Mouse (Mus musculus) embryonic facial prominence, embryonic 12.5 days (tissue): ENCODE data around the gene Tspan32. TPM values are rescaled to one million over a fixed set of nuclear protein-coding genes. Genes with fewer than 3 reads are reported as not detected.

ENCODE experiments used
- ATAC-seq: fragments of 200-750 bp; cut with Nextera tagmentation; 2 replicates; pipeline ENCODE4 v1.8.0; 2017; ENCODE audit not compliant: insufficient number of reproducible peaks, insufficient read depth, low FRiP score, low TSS enrichment
- H3K27ac ChIP-seq: fragments of 300-500 bp; sonication (generic); 2 replicates; pipeline ENCODE4 v1.5.1; 2016; ENCODE audit warnings: mild to moderate bottlenecking
- H3K27me3 ChIP-seq: fragments of 300-500 bp; sonication (generic); 2 replicates; pipeline ENCODE4 v1.6.1; 2016; ENCODE audit warnings: mild to moderate bottlenecking, moderate library complexity
- H3K36me3 ChIP-seq: fragments of 300-500 bp; sonication (generic); 2 replicates; pipeline ENCODE4 v1.6.1; 2016; ENCODE audit warnings: mild to moderate bottlenecking
- H3K4me1 ChIP-seq: fragments of 300-500 bp; sonication (generic); 2 replicates; pipeline ENCODE4 v1.6.1; 2016
- H3K4me2 ChIP-seq: fragments of 300-500 bp; sonication (generic); replicated peaks from 2 replicates; pipeline ENCODE4 v1.6.1; 2016; ENCODE audit warnings: mild to moderate bottlenecking, moderate library complexity
- H3K4me3 ChIP-seq: fragments of 300-500 bp; sonication (generic); 2 replicates; pipeline ENCODE4 v1.5.1; 2016; ENCODE audit warnings: mild to moderate bottlenecking
- H3K9ac ChIP-seq: fragments of 300-500 bp; sonication (generic); 2 replicates; pipeline ENCODE4 v1.6.1; 2016; ENCODE audit warnings: mild to moderate bottlenecking, moderate library complexity
- H3K9me3 ChIP-seq: fragments of 300-500 bp; sonication (generic); 2 replicates; pipeline ENCODE4 v1.6.1; 2016; ENCODE audit warnings: mild to moderate bottlenecking, moderate library complexity
- WGBS: fragments of 180-500 bp; shearing (Covaris S2); methylation state at CpG from one replicate; pipeline ENCODE4 v1.1.7; 2016; 5-methylcytosine and 5-hydroxymethylcytosine counted together
- polyA plus RNA-seq: library from polyadenylated mRNA; unstranded; fragments of >200 nt; fragmentation: Nextera tagmentation; extraction: Ambion mirVana; gene quantifications from 2 replicates; pipeline ENCODE4 v1.2.1, GENCODE M21; 2016

Gene Tspan32
- polyA plus RNA-seq, 1 experiment from 2014 or later: 1.9 TPM

- Histone ChIP-seq H3K9me3 (no peaks in the 10 kb centered on the region), H3K27ac (no peak overlapping the region), H3K4me1 (no peaks in the 10 kb centered on the region), H3K4me2 (no peak overlapping the region), H3K27me3 (no peaks in the 10 kb centered on the region), H3K4me3 (no peak overlapping the region), H3K9ac (no peak overlapping the region), H3K36me3 (no peaks in the 10 kb centered on the region)
- ATAC-seq: no peak
- 64% methylated on average over 3 of the region's 3 CpGs for WGBS
Measured at GRCm38 (mm10) chr7:142995630-142996338, 9.1 kb upstream of the Tspan32 start.

GRCm38 (mm10) chr7:142996998-142997397 is 7.8 kb upstream of the Tspan32 start:
- no peak overlapping the region for H3K4me2 ChIP-seq
- no peak for ATAC-seq
- H3K27ac ChIP-seq: no peak overlapping the region
- H3K27me3 ChIP-seq: no peaks in the 10 kb centered on the region
- H3K4me1 ChIP-seq: no peaks in the 10 kb centered on the region
- WGBS: 81% methylated on average over 2 of the region's 2 CpGs
- H3K9ac ChIP-seq: no peak overlapping the region
- no peak overlapping the region for H3K4me3 ChIP-seq
- no peaks in the 10 kb centered on the region for H3K9me3 ChIP-seq
- H3K36me3 ChIP-seq: no peaks in the 10 kb centered on the region

GRCm38 (mm10) chr7:142997403-142998150 is 7.3 kb upstream of the Tspan32 start:
- H3K27ac ChIP-seq: no peak overlapping the region
- H3K9ac ChIP-seq: no peak overlapping the region
- H3K27me3 ChIP-seq: no peaks in the 10 kb centered on the region
- H3K4me1 ChIP-seq: no peaks in the 10 kb centered on the region
- ATAC-seq: no peak
- H3K9me3 ChIP-seq: no peaks in the 10 kb centered on the region
- no peak overlapping the region for H3K4me2 ChIP-seq
- no peak overlapping the region for H3K4me3 ChIP-seq
- 67% methylated on average over 3 of the region's 3 CpGs for WGBS
- no peaks in the 10 kb centered on the region for H3K36me3 ChIP-seq

- Histone ChIP-seq H3K9ac (no peak overlapping the region), H3K27ac (no peak overlapping the region), H3K4me1 (peaks cover 6% of the 10 kb centered on the region; the same call in 1 of the 2 replicates), H3K36me3 (no peaks in the 10 kb centered on the region), H3K27me3 (no peaks in the 10 kb centered on the region), H3K9me3 (no peaks in the 10 kb centered on the region), H3K4me2 (no peak overlapping the region), H3K4me3 (no peak overlapping the region)
- WGBS: 26% methylated on average over 3 of the region's 3 CpGs
- no peak for ATAC-seq
Measured at GRCm38 (mm10) chr7:143002679-143003078, 2.2 kb upstream of the Tspan32 start.

GRCm38 (mm10) chr7:143005344-143006096 is 674 bp downstream of the Tspan32 start:
- Histone ChIP-seq H3K4me2 (no peak overlapping the region), H3K4me1 (peaks cover 21% of the 10 kb centered on the region), H3K4me3 (no peak overlapping the region), H3K9ac (no peak overlapping the region), H3K27me3 (no peaks in the 10 kb centered on the region), H3K36me3 (no peaks in the 10 kb centered on the region), H3K9me3 (no peaks in the 10 kb centered on the region), H3K27ac (0 out of 2 replicates have a peak overlapping the region, but pooled peaks have one; percentile 9)
- ATAC-seq: no peak
- WGBS: 91% methylated on average over 6 of the region's 6 CpGs

GRCm38 (mm10) chr7:143006097-143006755 is 1.4 kb downstream of the Tspan32 start:
- 81% methylated on average over 2 of the region's 2 CpGs for WGBS
- Histone ChIP-seq H3K27me3 (no peaks in the 10 kb centered on the region), H3K36me3 (no peaks in the 10 kb centered on the region), H3K4me2 (no peak overlapping the region), H3K9ac (no peak overlapping the region), H3K27ac (0 out of 2 replicates have a peak overlapping the region, but pooled peaks have one; percentile 9), H3K4me3 (no peak overlapping the region), H3K4me1 (peaks cover 21% of the 10 kb centered on the region), H3K9me3 (no peaks in the 10 kb centered on the region)
- no peak for ATAC-seq

- H3K9ac ChIP-seq: no peak overlapping the region
- no peak overlapping the region for H3K4me3 ChIP-seq
- H3K27ac ChIP-seq: no peak overlapping the region
- no peaks in the 10 kb centered on the region for H3K9me3 ChIP-seq
- no peak overlapping the region for H3K4me2 ChIP-seq
- ATAC-seq: no peak
- H3K27me3 ChIP-seq: no peaks in the 10 kb centered on the region
- no peaks in the 10 kb centered on the region for H3K36me3 ChIP-seq
- WGBS: 87% methylated on average over 8 of the region's 8 CpGs
- peaks cover 21% of the 10 kb centered on the region for H3K4me1 ChIP-seq
Measured at GRCm38 (mm10) chr7:143006756-143007598, 2.1 kb downstream of the Tspan32 start.

GRCm38 (mm10) chr7:143007599-143008369 is 2.9 kb downstream of the Tspan32 start:
- Histone ChIP-seq H3K27ac (peak overlapping the region; percentile 96), H3K4me2 (no peak overlapping the region), H3K36me3 (no peaks in the 10 kb centered on the region), H3K27me3 (no peaks in the 10 kb centered on the region), H3K9ac (no peak overlapping the region), H3K4me1 (peaks cover 21% of the 10 kb centered on the region), H3K4me3 (no peak overlapping the region), H3K9me3 (no peaks in the 10 kb centered on the region)
- 0 out of 2 replicates have a peak, but pooled peaks have one; percentile 38 for ATAC-seq
- WGBS: 44% methylated on average over 17 of the region's 17 CpGs

- no peak overlapping the region for H3K4me3 ChIP-seq
- H3K9me3 ChIP-seq: no peaks in the 10 kb centered on the region
- H3K36me3 ChIP-seq: no peaks in the 10 kb centered on the region
- no peak overlapping the region for H3K9ac ChIP-seq
- 0 out of 2 replicates have a peak, but pooled peaks have one; percentile 12 for ATAC-seq
- H3K4me1 ChIP-seq: peaks cover 21% of the 10 kb centered on the region
- H3K27ac ChIP-seq: peak overlapping the region; percentile 96
- H3K27me3 ChIP-seq: no peaks in the 10 kb centered on the region
- peak overlapping the region; percentile 26 for H3K4me2 ChIP-seq
- WGBS: 46% methylated on average over 8 of the region's 8 CpGs
Measured at GRCm38 (mm10) chr7:143008370-143008926, 3.6 kb downstream of the Tspan32 start.
